Mouse (Mus musculus): ENCODE measurements around the gene Foxr2.
A peak's percentile ranks its signal among the peaks of the same experiment; 100 is the strongest.

Gene Foxr2

DNA sequence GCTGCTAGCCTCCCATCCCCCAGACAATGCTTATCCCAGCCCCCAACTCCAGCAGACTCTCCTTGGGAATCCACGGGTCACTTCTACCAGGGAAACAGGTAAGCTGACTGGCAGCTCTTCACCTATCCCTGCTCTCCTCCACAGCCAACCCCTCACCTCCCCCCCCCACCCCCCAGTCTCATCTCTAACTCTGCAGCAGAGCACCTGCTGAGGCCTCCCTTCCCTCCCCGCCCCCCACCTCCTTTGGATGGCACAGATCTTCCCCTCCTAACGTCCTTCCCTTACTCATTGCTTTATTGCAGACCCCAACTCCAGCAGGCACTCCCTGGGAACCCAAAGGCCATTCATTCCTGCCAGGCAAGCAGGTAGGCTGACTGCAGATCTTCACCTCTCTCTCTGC lies at the start of gene Foxr2:
Gene Foxr2 (plus strand): TSS at position 301 of the 400 bp plus-strand sequence.
- DNase-seq (ENCODE audit: low read depth), result no peak

DNA sequence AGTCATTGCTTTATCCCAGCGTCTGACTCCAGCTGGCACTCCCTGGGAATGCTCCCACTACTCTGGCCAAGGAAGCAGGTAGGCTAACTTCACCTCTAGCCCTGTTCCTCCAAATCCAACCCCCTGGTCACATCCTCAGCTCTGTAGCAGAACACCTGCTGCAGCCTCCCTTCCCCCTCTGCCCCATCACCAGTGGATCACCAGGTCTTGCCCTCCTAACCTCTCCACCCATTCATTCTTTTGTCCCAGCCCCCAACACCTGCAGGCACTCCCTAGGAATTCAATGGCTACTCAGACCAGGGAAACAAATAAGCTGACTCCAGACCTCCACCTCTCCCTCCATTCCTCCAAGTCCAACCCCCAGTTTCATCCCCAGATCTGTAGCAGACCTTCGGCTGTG lies 427 bp downstream of the Foxr2 start:
- no peak for DNase-seq (ENCODE audit: low read depth)

DNA sequence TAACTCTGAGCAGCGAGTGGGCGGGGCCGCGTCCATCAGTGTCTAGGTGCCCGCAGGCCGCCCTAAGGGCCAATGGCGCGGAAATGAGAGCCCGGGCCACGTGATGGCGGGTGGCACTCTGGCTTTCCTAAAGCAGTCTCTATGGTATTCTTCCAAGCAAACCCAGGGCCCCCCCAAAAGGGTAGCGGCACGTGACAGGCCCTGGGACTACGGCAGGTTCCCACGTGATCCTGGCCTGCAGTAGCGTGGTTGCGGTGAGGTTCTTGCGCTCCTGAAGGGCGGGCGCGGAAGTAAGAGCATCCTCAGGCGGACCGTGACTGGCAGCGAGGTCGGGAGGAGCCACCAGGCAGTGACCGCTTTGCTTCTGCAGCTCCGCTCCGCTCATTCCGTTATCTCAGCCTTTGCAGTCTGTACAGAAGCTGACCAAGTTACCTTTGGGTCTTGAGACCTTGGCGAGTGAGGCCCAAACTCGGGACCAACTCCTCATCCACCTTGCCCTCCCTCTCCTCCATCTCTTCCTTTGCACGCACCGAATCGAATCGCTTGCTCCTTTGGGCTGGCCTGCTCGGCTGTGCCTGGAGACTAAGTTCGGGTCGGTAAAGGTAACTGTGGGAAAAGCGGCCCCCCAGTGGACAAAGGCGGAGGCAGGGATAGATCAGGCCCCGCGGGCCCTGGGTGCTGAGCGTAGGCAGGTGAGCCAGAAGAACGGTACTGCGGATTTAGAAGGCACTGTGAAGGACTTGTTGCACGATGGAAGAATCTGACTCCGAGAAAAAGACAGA lies 21.3 kb downstream of the Foxr2 start, which contains the start of gene Rragb:
Gene Rragb (plus strand): TSS at position 248 of the 782 bp plus-strand sequence.
- DNase-seq (ENCODE audit: low read depth), result peak; percentile 81

DNA sequence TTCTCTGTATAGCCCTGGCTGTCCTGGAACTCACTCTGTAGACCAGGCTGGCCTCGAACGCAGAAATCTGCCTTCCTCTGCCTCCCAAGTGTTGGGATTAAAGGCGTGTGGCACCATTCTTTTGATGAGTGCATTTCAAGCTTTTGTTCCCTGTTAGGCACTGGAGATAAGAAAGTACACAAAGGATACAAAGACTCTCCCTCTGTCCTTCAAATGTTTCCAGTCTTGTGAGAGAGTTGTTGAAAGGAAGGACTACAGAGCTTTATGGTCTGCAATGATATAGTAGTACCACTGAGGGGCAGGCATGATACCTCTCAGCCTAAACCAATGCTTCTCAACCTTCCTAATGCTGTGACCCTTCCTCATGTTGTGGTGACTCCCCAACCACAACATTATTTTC lies 24.1 kb downstream of the Foxr2 start:
- no peak for DNase-seq (ENCODE audit: low read depth)

DNA sequence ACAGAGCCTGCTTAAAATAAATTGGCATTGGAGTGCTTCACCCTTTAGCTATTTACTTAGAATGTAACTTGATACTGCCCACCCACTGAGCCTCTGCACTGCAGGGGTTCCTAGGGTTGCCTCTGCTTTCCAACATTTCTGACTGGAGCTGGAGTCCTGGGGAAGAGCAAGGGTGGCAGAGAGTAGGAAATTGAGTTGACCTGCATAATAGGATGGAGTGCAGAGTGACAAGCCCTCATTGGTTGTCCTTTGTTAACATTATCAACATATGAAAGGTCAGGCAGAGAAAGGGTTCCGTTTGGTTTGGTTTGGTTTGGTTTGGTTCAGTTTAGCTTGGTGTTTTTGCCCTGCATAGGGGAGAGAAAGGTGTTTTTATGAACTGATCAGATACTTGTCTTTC lies 33.2 kb downstream of the Foxr2 start:
- no peak for DNase-seq (ENCODE audit: low read depth)

DNA sequence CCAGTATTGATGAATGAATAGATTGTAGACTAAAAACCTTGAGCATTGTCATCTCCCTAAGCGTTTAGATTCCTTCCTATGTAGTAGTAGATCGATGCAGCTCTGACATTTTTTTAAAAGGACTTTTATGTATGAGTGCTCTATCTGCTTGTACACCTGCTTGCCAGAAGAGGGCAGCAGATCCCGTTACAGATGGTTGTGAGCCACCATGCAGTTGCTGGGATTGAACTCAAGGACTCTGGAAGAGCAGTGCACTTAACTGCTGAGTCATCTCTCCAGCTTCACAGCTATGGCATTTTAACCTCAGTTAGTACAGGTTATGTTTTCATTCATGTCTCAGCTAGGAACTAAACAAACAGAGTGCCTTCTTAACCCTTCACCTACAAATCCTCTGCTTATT lies 36.7 kb downstream of the Foxr2 start:
- DNase-seq (ENCODE audit: low read depth), result peak; percentile 57

DNA sequence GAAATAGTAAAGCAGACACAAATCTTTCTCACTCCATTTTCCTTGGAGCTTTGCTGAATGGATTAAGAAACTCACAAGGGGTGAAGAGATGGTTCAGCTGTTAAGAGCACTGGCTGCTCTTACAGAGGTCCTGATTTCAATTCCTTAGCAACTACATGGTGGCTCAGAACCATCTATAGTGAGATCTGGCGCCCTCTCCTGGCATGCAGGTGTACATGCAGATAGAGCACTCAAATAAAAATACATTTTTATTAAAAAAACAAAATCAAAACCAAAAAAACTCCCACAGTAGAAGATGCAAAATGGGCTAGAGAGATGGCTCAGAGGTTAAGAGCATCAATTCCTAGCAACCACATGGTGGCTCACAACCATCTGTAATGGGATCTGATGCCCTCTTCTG lies 56.2 kb downstream of the Foxr2 start:
- peak; percentile 41 for DNase-seq (ENCODE audit: low read depth)

DNA sequence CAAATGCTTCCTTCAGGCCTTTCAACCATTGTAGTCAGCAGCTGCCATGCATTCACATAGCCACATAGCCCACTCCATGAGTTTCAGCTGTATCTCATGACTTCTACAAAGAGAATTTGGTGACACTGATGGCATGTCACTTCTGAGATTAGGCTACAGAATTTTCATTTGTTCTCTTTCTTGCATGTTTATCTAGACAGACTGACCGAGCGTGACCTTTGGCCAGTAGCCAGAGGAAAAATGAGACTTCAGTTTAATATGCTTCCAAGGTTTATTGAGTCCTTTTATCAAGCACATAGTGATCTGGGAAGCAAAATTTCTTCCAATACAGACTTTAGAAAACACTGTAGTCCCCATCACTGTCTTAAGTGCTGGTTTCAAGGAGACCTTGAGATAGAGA lies 63.6 kb downstream of the Foxr2 start:
- no peak for DNase-seq (ENCODE audit: low read depth)
